Mouse (Mus musculus): ENCODE data around the gene Lrrc46.

- no peak for TF ChIP-seq GATA1 (IDR thresholded peaks at IDR 0.05; ENCODE audit: low read length)
- TF ChIP-seq TAL1 (IDR thresholded peaks at IDR 0.05; ENCODE audit: low read length), result no peak
Observed at GRCm38 (mm10) chr11:97063274-97063920, 22.2 kb upstream of the Lrrc46 start.

Measured in erythroblast, embryonic 14.5 days (primary cell).